Mouse (Mus musculus) heart, postnatal 0 days (tissue): ENCODE data around the gene Lrrc8c.

Source experiments
- CTCF ChIP-seq: IDR thresholded peaks from 2 replicates; pipeline ENCODE4 v1.5.1; 2016; ENCODE audit warnings: antibody characterized with exemption, control low read depth, low read depth
- EP300 ChIP-seq: IDR thresholded peaks from 2 replicates; pipeline ENCODE4 v1.6.1; 2016; ENCODE audit warnings: antibody characterized with exemption, low read depth

- TF ChIP-seq CTCF (no peak), EP300 (no peak)
Measured at GRCm38 (mm10) chr5:105480561-105480960, 38.6 kb upstream of the Lrrc8c start.
